Mouse (Mus musculus): ENCODE results near the gene Slc26a9. TPM values are rescaled to one million over a fixed set of nuclear protein-coding genes. Genes with fewer than 3 reads are reported as not detected.

Gene Slc26a9
- polyA plus RNA-seq, 1 experiment from 2014 or later: not detected

DNA sequence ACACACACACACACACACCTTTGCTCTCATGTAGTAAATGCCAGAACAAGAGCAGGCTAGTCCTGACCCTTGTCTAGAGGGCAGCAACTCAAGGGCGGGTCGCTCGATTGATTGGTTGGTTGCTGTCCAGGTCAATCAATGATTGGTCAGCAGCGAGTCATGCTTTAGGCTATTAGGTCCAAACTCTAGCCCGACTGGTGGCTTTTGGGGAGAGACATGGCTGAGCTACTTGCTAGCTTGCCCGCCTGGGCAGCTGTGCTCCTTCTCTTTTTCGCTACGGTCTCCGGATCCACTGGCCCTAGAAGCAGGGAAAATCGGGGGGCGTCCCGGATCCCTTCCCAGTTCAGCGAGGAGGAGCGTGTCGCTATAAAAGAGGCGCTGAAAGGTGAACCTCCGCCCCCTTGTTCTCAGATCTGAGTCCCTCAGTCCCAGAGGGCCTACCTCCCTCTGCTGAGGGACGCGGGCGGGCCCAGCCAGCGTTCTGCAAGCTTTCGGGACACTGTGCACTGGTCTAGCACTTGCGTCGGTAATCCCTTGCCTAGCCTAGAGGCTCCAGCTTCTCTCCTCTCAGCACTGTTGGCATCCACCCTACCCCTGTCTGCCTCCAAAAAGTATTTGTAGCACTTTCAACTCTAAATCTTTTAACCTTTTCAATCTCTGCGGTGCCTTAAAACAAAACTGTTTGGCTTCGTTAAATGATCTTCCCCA, 53.5 kb downstream of the Slc26a9 start, which contains the start of gene Pm20d1:
Gene Pm20d1, plus strand, starts transcription at position 180 of the 708 bp plus-strand sequence.
- H3K9ac ChIP-seq: peak within 1 kb of the TSS; percentile 60
- no peaks in the 10 kb centered on the region for H3K9me3 ChIP-seq
- peak within 1 kb of the TSS; percentile 68 for H3K4me2 ChIP-seq (replicated peaks)
- ATAC-seq (ENCODE audit: low FRiP score, low read depth): peak; percentile 59; the same call in 1 of the 2 replicates
- H3K4me3 ChIP-seq: peak within 1 kb of the TSS; percentile 37
- H3K4me1 ChIP-seq: peaks cover 14% of the 10 kb centered on the region
- no peaks in the 10 kb centered on the region for H3K27me3 ChIP-seq
- H3K27ac ChIP-seq: no peak within 1 kb of the TSS
- 6% methylated on average over 26 of the region's 26 CpGs for WGBS
- H3K36me3 ChIP-seq: no peaks in the 10 kb centered on the region

DNA sequence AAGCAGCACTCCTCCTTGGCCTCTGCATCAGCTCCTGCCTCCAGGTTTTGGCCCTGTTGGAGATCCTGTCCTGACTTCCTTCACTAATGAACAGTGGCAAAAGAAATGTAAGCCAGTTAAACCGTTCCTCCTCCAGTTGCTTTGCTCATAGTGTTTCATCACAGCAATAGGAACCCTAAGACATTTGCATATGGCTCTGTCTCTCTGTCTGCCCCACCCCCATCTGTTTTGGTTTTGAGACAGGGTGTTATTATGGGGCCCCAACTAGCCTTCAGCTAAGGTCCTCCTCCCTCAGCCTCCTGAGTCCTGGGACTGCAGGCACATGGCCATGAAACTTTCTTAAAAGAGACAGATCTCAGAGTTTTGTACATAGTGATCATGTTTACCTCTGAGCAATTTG, 56.2 kb downstream of the Slc26a9 start:
- no peak for ATAC-seq (ENCODE audit: low FRiP score, low read depth)
- H3K4me2 ChIP-seq (replicated peaks): no peak overlapping the region
- WGBS: 40% methylated on average over 1 of the region's 1 CpGs
- no peak overlapping the region for H3K4me3 ChIP-seq
- no peaks in the 10 kb centered on the region for H3K27me3 ChIP-seq
- H3K9ac ChIP-seq: no peak overlapping the region
- H3K27ac ChIP-seq: no peak overlapping the region
- H3K36me3 ChIP-seq: no peaks in the 10 kb centered on the region
- H3K9me3 ChIP-seq: no peaks in the 10 kb centered on the region
- peaks cover 10% of the 10 kb centered on the region for H3K4me1 ChIP-seq

DNA sequence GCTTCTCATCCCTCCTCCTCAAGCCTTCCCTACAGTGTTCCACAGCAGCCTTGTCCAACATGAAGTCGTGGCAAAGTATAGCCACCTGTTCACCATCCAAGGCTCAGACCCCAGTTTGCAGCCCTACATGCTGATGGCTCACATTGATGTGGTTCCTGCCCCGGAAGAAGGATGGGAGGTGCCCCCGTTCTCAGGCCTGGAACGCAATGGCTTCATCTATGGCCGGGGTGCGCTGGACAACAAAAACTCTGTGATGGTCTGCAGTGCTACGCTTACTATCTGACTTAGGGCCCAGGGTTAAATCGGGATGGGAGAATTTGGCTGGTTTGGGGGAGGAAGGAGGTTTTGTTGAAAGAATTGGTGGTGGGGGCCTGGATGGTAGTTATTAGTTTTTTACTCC, 57.2 kb downstream of the Slc26a9 start:
- ATAC-seq (ENCODE audit: low FRiP score, low read depth): no peak
- no peak overlapping the region for H3K27ac ChIP-seq
- H3K36me3 ChIP-seq: no peaks in the 10 kb centered on the region
- H3K27me3 ChIP-seq: no peaks in the 10 kb centered on the region
- H3K4me1 ChIP-seq: peaks cover 10% of the 10 kb centered on the region
- no peak overlapping the region for H3K4me2 ChIP-seq (replicated peaks)
- H3K9me3 ChIP-seq: no peaks in the 10 kb centered on the region
- no peak overlapping the region for H3K4me3 ChIP-seq
- 97% methylated on average over 8 of the region's 8 CpGs for WGBS
- no peak overlapping the region for H3K9ac ChIP-seq

DNA sequence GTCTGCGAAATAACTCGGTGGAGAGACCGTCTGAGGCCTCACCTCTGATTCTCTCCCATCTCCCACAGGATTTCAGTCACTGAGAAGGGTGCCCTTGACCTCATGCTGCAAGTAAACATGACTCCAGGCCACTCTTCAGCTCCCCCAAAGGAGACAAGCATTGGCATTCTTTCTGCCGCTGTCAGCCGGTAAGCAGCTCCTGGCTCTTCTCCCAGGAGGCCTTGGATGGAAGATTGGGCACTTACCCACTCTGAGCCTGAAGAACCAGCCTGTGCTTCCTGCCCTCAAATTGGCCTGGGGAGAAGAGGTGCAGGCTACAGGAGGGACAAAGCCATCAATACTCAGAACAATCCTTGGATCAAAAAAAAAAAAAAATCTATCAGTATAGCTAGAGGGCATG, 58.8 kb downstream of the Slc26a9 start:
- H3K27me3 ChIP-seq: no peaks in the 10 kb centered on the region
- H3K27ac ChIP-seq: no peak overlapping the region
- no peak for ATAC-seq (ENCODE audit: low FRiP score, low read depth)
- peaks cover 1% of the 10 kb centered on the region; the same call in 1 of the 2 replicates for H3K4me1 ChIP-seq
- no peak overlapping the region for H3K9ac ChIP-seq
- no peak overlapping the region for H3K4me3 ChIP-seq
- no peaks in the 10 kb centered on the region for H3K36me3 ChIP-seq
- H3K4me2 ChIP-seq (replicated peaks): no peak overlapping the region
- H3K9me3 ChIP-seq: no peaks in the 10 kb centered on the region
- 88% methylated on average over 5 of the region's 5 CpGs for WGBS

DNA sequence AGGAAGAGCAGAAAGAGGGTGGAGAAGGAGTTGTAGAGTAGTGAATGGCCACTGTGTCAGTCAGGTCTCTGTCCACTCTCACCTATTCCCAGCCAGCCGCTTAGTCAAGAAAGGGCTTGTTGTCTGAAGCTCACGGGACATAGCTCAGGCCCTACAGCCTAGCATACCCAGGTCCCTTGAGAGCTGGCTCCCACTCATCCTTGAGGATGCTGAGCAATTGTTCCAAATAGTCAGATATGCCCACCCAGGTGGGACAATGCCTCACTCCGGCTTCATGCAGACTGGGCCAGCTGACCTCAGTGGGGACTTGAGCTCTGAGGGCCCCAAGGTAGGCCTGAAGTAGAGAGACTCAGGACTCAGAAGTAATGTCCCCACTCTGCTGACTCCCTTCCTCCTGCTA, 60.3 kb downstream of the Slc26a9 start:
- Histone ChIP-seq H3K4me2 (replicated peaks) (no peak overlapping the region), H3K4me3 (no peak overlapping the region), H3K9ac (no peak overlapping the region), H3K27ac (no peak overlapping the region), H3K9me3 (no peaks in the 10 kb centered on the region), H3K36me3 (no peaks in the 10 kb centered on the region), H3K4me1 (no peaks in the 10 kb centered on the region), H3K27me3 (no peaks in the 10 kb centered on the region)
- 96% methylated on average over 3 of the region's 3 CpGs for WGBS
- ATAC-seq (ENCODE audit: low FRiP score, low read depth): no peak

DNA sequence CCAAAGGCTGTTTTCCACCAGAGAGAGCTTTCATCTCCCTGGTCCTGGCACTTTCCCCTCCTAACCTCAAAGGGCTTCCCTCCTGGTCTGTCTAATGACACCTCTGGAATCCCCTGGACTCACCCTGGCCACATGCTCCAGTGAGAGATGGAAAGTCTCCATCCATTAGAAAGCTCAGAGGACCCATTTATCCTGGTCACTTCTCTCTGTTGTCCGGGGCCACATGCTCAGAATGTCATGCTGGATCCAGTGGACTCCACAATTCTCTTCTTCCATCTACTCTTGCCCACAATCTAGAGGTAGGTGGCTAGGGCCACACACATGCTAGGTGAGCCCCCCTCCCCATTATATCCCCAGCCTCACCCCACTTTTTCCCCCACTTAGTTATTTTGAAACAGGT, 65.2 kb downstream of the Slc26a9 start:
- WGBS: 74% methylated on average over 1 of the region's 1 CpGs
- Histone ChIP-seq H3K36me3 (no peaks in the 10 kb centered on the region), H3K27me3 (no peaks in the 10 kb centered on the region)

DNA sequence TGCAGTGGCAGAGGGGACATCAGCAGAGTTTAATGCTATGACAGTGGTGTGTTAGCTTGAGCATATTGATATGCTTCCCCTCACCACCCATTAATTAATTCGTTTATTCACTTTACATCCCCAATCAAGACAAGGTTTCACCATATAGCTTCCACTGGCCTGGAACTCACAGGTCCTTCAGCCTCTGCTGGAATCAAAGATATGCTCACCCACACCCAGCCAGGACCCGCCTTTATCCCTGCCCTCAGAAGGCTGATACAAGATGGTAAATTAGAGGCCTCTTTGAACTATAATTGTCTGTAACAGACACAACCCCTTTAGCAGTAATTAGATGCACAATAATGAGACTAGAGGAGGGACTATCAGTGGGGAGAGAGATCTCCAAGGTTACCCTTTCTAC, 65.8 kb downstream of the Slc26a9 start:
- no peak for ATAC-seq (ENCODE audit: low FRiP score, low read depth)
- Histone ChIP-seq H3K27ac (no peak overlapping the region), H3K9me3 (no peaks in the 10 kb centered on the region), H3K4me2 (replicated peaks) (no peak overlapping the region), H3K27me3 (no peaks in the 10 kb centered on the region), H3K9ac (no peak overlapping the region), H3K4me3 (no peak overlapping the region), H3K4me1 (no peaks in the 10 kb centered on the region), H3K36me3 (no peaks in the 10 kb centered on the region)
- WGBS: 72% methylated on average over 2 of the region's 2 CpGs

More for the DNA sequence above, 65.2 kb downstream of the Slc26a9 start:
- Histone ChIP-seq H3K4me1 (no peaks in the 10 kb centered on the region), H3K9me3 (no peaks in the 10 kb centered on the region), H3K9ac (no peak overlapping the region), H3K4me2 (replicated peaks) (no peak overlapping the region), H3K4me3 (no peak overlapping the region), H3K27ac (no peak overlapping the region)
- no peak for ATAC-seq (ENCODE audit: low FRiP score, low read depth)

DNA sequence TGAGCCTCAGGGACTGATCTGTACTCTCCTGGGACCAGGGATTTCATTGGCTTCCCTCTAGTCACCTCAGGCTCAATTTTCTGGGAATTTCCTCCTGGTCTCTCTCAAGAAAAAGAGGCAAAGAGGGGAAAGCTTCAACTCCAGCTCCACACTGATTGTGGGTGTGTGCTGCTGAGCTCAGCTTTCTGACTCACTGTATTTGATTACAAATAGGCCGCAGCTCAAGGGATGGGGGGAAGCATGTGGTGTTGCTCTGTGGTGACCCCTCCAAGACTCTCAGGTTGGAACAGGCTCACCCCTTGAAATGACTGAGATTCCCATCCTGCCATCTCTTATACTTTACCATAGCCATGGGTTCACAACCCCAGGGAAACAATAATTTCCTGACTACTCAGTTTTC, 67.6 kb downstream of the Slc26a9 start:
- no peak for ATAC-seq (ENCODE audit: low FRiP score, low read depth)
- no peak overlapping the region for H3K4me3 ChIP-seq
- WGBS: 67% methylated on average over 1 of the region's 1 CpGs

DNA sequence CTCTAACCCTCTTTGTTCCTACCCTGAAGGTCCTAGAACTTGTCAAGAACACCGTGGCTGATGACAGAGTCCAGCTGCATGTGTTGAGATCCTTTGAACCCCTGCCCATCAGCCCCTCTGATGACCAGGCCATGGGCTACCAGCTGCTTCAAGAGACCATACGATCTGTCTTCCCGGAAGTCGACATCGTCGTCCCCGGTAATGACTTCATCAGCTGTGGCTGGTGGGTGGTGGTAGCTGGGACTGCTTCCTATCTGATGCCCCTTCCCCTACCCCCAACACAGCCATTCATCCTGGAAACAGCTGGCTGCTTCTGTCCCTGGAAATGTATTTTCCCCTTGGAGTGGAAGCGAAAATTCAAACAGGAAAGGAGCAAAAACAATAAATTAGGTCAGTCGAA, 68.2 kb downstream of the Slc26a9 start:
- 60% methylated on average over 9 of the region's 9 CpGs for WGBS
- no peak for ATAC-seq (ENCODE audit: low FRiP score, low read depth)
- no peaks in the 10 kb centered on the region for H3K27me3 ChIP-seq
- no peak overlapping the region for H3K4me2 ChIP-seq (replicated peaks)
- no peaks in the 10 kb centered on the region for H3K4me1 ChIP-seq
- H3K27ac ChIP-seq: no peak overlapping the region
- H3K4me3 ChIP-seq: no peak overlapping the region
- no peak overlapping the region for H3K9ac ChIP-seq
- no peaks in the 10 kb centered on the region for H3K9me3 ChIP-seq
- H3K36me3 ChIP-seq: no peaks in the 10 kb centered on the region

More for the DNA sequence above, 67.6 kb downstream of the Slc26a9 start:
- H3K9me3 ChIP-seq: no peaks in the 10 kb centered on the region
- H3K27me3 ChIP-seq: no peaks in the 10 kb centered on the region
- no peak overlapping the region for H3K27ac ChIP-seq
- H3K36me3 ChIP-seq: no peaks in the 10 kb centered on the region
- H3K4me1 ChIP-seq: no peaks in the 10 kb centered on the region
- no peak overlapping the region for H3K4me2 ChIP-seq (replicated peaks)
- no peak overlapping the region for H3K9ac ChIP-seq

DNA sequence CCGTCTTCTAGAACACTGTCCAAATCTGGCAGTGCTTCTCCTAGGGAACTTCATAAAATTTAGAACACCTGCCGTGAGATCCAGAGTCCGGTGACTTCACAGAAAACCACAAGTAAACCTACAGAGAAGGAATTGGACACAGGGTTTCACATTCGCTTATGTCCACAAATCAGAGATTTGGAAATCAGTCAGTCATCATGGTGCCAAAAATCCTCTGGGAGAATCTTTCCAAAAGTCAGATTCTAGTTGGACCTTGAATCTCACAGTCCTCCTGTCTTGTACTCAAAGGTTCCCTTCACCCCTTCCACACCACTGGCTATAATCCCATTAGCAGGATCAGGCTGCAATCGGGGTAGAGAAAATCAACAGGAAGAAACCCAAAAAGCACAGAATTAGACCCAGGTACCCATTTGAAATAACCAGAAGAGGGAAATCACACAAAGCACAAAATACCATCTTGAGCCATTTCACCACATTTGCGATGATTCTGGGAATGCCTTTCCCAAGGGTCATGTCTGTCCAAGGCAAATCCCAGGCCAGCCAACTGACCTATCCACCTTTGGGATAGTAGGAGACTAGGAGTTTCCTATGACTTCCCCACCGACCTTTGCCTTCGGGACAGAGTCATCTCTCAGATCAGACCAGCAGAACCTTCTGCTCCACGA, 68.9 kb downstream of the Slc26a9 start:
- Histone ChIP-seq H3K4me2 (replicated peaks) (no peak overlapping the region), H3K36me3 (no peaks in the 10 kb centered on the region)
- 88% methylated on average over 9 of the region's 9 CpGs for WGBS

DNA sequence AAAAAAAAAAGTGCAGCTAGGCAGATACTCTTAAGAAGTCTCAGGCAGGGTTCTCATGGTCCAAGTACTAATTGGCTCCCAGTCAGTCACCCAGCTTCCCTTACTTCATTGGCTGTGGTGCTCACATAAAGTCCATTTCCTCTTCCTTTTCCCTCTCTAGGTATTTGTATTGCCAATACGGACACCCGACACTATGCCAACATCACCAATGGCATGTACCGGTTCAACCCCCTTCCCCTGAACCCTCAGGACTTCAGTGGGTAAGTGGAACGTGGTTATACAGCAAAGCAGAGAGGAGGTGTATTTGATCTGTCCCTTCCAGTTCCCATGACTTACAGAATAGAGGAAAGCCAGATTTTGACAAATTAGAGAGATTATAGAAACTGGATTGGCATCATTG, 69.9 kb downstream of the Slc26a9 start:
- WGBS: 86% methylated on average over 4 of the region's 4 CpGs
- ATAC-seq (ENCODE audit: low FRiP score, low read depth): no peak
- Histone ChIP-seq H3K36me3 (no peaks in the 10 kb centered on the region), H3K4me2 (replicated peaks) (no peak overlapping the region), H3K9ac (no peak overlapping the region), H3K27ac (no peak overlapping the region), H3K4me1 (no peaks in the 10 kb centered on the region), H3K27me3 (no peaks in the 10 kb centered on the region), H3K4me3 (no peak overlapping the region), H3K9me3 (no peaks in the 10 kb centered on the region)

More for the DNA sequence above, 68.9 kb downstream of the Slc26a9 start:
- Histone ChIP-seq H3K27ac (no peak overlapping the region), H3K4me3 (no peak overlapping the region), H3K9ac (no peak overlapping the region), H3K4me1 (no peaks in the 10 kb centered on the region), H3K27me3 (no peaks in the 10 kb centered on the region), H3K9me3 (no peaks in the 10 kb centered on the region)
- no peak for ATAC-seq (ENCODE audit: low FRiP score, low read depth)

DNA sequence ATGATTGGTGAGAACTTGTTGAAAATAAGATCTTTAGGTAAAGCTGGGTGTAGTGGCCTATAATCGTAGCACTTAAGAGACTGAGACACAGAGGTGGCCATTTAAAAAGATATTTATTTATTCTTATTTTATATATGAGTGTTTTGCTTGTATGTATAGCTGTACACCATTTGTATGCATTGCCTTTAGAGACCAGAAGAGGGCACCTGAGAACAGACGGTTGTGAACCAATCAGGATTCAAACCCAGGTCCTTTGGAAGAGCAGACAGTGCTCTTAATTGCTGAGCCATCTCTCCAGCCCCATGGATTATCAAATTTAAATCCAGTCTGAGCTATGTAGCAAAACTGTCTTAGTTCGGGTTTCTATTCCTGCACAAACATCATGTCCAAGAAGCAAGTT, 70.4 kb downstream of the Slc26a9 start:
- no peaks in the 10 kb centered on the region for H3K4me1 ChIP-seq
- ATAC-seq (ENCODE audit: low FRiP score, low read depth): no peak
- H3K9ac ChIP-seq: no peak overlapping the region
- peaks cover 2% of the 10 kb centered on the region; the same call in 1 of the 2 replicates for H3K9me3 ChIP-seq
- H3K4me3 ChIP-seq: no peak overlapping the region
- H3K36me3 ChIP-seq: no peaks in the 10 kb centered on the region
- no peaks in the 10 kb centered on the region for H3K27me3 ChIP-seq
- 88% methylated on average over 3 of the region's 3 CpGs for WGBS
- no peak overlapping the region for H3K4me2 ChIP-seq (replicated peaks)
- H3K27ac ChIP-seq: no peak overlapping the region
